Mouse (Mus musculus): ENCODE results near the gene Wdr26.

GRCm38 (mm10) chr1:181125916-181126315 lies 85.9 kb downstream of the Wdr26 start:
- TF ChIP-seq CTCF (IDR thresholded peaks at IDR 0.05; ENCODE audit: borderline replicate concordance, extremely low read depth, insufficient read depth, insufficient read length) (no peak), POLR2A (IDR thresholded peaks at IDR 0.05; ENCODE audit: borderline replicate concordance, extremely low read depth, insufficient read depth, insufficient read length, poor library complexity, severe bottlenecking) (no peak)

All from brain, embryonic 14.5 days (tissue).